Mouse (Mus musculus) B cell, adult 2 months (primary cell): Measurements from ENCODE around the gene Lrrc58.

Source experiments
- DNase-seq, 2 experiments: peaks; one replicate each; pipeline ENCODE4 v3.0.0; 2022

Lrrc58 gene

DNA sequence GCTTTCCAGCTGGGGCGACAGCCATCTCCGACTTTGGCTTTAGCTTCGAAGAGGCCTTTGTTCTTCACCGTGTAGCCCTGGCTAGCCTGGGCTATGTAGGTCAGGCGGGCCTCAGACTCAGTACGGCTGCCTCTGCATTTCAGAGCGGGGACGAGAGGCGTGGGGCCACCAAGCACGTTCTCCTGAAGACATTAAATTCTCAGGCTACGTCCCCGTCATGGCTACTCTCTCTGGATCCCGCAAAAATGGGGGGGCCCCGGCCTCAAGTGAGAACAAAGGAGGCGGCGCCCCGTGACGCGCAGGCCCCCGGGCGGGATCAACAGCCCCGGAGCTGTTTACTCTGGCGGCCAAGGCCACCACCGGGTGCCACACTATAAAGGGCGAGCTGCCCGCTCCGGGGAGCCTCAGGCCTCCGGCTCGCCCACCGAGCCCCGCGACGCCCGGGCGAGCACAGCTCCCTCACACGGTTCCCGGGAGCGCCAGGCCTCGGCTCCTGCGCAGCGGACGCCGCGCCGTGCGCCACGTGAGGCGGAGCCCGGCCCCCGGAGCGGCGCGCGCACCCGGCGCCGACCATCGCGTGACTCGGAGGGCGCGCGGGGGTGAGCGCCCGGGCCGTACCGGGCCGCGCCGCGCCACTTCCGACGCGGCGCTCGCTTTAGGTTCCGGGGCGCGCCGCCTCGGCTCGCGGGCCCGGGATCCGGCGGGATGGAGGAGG, at the start of gene Lrrc58:
TSS of gene Lrrc58 (plus strand) at position 599 of the 715 bp plus-strand sequence.
- peak; percentile 82 to 89 for DNase-seq

DNA sequence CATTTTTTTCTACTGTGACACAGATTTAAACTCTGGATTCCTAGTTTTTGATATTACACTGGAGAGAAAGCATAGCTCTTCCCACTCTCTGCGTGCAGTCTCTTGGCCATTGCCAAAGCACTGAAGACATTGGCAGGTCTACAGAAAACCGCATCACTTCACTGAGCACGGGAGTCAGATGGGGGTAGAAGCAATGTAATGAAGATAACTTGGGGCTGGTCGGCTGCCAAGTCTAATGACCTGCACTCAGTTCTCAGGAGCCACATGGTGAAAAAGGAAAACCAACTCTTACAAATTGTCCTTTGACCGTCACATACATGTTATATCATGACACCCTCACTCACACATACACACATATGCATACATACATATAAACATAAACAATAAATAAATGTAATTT, 44.2 kb upstream of the Lrrc58 start:
- no peak for DNase-seq

DNA sequence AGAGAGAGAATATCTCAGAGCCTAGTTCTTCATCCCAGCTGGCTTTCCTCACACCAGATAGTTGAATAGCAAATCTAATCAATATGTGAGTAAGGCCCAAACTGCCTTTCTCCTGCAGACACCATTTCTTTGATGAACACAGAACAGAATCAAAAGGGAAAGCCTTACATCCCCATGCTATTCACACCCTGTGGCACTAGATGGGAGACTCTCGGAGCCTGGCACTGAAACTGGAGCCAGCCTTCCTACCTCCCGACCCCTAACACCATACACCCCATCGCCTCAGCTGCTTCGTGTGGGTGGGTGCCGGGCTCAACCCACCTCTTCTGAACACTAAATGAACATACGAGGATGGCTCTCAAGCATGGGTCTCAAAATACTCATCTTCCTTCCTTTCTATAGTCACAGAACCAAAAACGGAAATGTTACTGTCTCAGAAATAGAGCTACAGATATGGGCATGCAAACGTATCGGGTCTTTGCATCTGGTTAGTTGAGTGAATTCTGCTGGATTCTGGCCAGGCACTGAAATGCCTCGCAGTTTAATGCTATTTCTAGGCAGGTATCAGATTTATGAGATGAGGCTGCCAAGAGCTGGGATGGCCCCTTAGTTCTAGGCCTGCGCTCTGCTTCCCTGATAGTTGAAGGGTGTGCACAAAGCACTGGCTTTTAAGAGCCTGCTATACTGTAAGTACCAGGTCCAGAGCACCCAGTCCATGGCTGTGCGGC, 43.2 kb upstream of the Lrrc58 start:
- DNase-seq = no peak

DNA sequence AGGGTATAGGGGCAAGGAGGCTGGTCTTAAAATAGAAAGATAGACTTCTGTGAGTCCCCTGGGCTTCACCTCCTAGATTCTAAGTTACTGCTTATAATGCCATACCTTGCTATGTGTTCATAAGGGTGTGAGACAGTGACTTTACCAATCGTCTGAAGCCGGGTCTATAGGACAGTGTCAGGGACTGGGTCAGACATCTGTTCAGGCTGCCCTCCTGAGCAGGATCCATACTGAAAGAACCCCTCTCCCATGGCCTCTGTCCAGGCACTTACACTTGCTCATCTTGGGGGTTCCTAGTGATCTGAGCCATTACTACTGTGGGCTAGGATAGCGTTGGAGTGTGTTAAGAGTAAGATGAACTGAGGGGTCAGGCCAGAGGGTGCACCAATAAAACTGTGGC, 41.9 kb upstream of the Lrrc58 start:
- DNase-seq = no peak

DNA sequence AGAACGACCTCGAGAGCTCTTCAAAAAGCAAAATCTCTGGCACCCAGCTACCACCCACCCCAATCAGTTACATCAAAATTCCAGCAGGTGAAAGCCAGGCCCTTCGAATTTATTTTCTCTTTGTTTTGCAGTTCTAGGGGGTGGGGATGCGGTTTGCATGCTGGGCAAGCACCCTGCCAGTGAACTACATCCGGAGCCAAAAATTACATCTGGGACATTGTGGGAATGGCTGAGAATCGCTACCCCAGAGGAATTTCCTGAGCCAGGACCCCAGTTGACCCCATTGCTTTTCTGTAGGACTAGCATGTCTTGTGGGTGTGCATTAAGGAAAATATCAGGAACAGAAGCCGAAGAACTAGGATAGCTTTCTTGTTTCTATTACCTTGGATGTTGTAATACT, 37.1 kb upstream of the Lrrc58 start:
- no peak for DNase-seq

DNA sequence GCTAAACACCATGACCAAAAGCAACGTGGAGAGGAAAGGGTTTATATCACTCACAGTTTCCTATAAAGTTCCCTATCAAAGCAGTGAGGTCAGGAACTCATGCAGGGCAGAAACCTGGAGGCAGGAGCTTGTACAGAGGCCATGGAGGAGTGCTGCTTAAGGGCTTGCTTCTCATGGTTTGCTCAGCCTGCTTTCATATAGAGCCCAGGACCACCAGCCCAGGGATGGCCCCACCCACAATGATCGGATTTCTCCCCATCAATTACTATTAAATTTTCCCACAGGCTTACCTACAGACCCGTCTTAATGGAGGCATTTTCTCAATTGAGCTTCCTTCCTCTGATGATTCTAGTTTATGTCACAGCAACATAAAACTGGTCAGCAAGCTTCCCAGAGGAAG, 30.6 kb upstream of the Lrrc58 start:
- DNase-seq = no peak

DNA sequence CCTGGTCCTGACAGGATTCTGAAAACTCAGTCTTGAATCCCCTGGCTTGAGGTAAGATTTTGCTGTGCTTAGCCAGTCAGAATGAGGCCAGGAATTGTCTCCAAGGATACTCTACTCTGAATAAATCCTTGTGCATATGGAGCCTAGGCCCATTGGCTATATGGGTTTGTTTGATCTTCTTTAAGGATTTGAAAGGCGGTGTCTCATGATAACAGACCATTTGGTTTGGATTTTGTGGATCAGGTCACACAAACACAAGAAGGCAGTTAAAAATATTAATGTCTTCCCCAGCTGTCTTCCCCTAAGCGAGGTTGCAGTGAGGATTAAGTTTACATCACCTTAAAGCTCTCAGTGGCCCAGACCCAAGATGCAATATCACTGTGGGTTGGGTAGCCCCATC, 25.8 kb upstream of the Lrrc58 start:
- DNase-seq = no peak

DNA sequence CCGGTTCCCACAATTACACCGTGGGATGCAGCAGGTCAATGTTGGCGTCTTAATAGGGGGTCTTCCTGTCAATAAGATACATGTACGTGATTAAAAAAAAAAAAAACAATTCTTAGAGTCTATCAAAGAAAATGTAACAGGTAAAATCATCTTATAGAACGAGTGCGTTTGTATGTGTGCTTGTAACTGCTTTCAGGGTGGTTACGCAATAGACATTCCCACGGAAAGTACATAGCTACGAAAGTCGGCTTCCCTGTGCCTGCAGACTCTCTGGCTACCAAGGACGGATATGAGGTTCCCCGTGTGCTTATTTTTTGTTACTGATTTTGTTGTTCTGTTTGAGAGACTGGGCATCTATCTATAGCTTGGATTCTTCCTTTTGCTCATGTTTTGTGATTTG, 24.4 kb upstream of the Lrrc58 start:
- no peak for DNase-seq

DNA sequence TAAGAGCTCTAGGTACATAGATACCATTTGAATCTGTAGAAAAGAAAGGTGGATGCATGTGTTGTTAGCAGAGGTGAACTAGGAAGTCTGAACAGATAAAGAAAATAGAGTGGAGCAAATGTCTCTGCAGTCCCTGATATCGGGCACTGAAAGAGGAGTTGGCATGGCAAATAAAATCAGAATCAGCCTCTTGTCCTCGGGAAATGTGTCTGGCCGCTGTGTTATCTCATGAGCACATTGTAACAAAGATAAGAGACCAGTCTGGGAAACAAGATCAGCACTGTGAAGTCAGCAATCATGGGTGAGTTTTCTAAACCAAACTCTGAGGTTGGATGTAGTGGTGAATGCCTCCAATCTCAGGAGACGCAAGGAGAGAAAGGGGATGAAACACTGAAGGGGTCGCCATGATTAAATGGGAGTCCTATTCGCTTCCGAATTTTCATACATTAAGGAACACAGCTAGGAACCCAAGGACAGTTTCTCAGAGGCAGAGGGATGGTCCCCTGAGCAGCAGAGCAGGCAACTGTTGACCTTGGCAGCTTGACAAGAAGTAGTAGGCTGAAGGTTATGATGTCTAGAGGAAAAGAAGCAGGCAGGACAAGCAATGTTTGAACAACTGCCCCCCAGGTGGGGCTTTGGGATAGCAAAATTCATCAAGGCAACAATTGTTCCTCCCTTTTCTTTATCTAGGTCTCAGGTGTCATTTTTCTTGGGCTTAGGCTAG, 22.8 kb upstream of the Lrrc58 start:
- DNase-seq = no peak

DNA sequence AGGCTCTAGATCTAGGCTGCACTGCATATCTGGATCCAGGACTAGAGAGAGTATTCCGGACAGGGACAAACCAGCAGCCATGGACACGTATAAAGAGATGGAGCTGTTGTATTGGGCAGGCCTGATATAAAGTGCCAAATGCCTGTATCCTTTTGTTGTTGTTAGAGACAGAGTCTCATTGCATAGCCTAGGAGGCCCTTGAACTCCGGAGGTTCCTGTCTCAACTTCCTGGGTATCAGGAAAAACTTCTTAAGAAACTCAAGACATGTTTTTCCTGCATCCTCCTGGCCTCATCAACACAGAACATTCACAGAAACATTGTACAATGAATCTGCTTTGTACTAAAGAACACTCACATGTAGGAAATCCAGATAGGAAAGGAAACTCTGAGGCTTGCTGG, 21.1 kb upstream of the Lrrc58 start:
- DNase-seq = no peak

DNA sequence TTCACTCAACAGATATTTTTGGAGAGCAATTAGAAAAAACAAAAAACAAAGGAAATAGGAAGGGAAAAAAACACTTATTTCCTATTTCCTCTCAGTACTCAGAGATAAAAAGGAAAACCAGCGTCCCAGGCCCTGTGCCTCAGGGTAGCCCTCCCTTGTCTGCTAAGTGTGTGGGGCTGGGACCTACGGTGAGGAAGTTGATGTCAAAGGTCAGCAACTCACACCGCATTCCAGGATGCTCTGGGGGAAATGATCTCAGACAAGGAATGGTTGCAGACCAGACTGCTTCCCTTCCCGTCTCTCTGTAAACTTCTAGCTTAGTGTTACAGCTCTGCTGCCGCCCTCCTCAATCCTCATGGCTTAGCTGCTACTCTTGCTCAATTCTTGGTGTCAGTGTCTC, 16.8 kb upstream of the Lrrc58 start:
- DNase-seq = no peak

DNA sequence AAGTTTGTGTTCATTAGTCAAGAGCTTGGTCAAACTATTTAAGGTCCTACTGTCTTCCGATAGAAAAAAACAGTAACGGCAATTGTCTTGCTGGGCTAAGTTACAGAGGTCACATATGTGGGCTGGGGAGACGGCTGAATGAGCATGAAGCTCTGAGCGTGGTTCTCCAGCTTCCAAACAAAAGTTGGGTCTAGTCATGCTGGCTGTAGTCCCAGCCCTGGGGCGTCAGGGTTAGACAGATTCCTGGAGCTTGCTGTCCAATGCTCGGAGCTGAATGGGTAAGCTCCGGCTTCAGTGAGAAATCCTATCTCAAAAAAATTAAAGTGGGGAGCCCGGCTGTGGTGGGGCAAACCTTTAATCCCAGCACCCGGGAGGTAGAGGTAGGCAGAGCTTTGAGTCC, 14.9 kb upstream of the Lrrc58 start:
- DNase-seq = no peak

DNA sequence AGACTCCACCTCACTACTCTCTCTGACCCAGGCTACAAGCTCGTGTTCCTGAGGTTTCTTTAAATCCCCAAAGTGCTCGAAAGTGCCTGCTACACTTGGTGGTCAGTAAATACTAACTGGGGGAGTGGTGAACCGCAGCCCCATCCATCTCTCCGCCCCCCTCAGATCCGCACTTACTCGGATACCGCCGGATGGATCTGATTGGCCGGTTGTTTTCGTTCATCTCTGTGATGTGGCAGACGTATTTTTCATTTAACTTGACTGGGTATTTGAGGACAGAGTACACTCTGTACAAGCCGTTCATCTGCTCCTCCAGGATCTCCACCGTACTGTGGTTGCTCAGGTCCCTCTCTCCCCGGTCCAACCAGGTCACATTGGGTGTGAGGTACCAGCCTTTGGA, 14.1 kb upstream of the Lrrc58 start:
- no peak for DNase-seq

DNA sequence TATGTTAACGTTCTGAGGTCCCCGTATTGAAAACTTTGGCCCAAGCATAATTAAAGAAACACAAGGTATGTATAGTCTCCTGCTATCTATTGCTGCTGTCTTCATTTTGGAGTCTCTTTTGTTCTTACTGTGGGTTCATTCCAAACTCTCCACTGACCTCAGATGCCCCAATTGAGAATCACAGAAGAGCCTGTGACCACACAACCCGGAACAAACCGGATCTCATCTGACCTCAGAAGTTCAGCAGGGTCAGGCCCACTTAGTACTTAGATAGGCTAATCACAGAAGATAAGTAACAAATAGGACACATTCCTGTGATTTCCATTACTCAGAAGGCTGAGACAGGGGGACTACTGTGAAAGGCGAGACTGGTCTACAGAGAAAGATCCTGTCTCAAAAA, 13.6 kb upstream of the Lrrc58 start:
- DNase-seq = no peak

DNA sequence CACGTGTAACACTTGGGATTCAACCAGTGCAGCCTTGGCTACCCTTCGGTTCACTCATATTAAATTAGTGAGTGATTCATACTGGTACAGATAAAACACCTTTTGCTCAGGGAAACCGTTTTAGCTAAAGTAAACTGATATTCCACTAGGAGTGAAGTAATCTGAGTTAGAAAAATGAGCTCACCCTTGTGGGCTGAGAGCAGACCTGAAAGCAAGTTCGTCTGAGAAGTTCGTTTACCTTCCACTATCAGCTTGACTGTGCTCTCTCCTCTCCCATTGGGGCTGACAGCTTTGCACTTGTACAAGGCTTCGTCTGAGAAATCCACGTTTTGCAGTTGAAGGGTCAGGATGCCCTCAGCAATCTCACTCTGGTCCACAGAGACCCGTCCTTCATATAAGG, 12.6 kb upstream of the Lrrc58 start:
- DNase-seq = no peak

DNA sequence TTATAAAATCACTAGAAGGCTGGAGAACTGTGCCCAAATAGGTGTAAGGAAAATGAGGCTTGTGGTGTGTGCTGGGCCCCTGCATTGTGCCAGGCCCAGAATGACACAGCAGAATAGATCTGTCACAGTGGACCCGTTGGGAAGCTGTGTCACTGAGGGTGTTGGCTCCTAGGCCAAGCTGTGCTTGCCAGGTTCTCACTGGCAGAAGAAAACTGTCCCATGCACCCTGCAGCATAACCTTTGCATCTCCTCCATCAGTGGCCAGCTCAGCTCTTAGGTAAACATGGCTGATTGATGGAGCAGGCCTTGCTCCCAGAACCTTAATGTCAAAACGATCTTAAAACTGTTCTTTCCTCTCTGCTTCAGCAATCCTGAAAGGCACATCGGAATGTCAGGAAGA, 11.9 kb upstream of the Lrrc58 start:
- DNase-seq = no peak

DNA sequence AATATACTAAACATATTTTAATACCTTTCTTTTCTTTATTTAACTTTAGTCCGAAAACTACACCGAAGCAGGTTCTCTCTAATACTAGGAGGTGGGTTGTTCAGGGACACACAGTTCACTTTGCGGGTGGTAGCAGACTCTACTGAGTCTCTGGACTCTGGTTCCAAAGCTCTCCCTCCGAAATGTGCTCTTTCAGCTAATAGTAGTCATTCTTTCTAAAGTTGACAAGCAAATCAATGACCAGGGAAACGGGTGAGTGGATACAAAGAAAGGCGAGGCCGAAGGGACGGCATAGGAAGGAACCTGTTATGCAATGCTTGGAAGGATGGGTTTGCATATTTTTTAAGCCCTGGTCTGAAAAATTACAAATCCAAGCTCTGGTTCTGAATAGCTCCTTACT, 10.7 kb upstream of the Lrrc58 start:
- no peak for DNase-seq

DNA sequence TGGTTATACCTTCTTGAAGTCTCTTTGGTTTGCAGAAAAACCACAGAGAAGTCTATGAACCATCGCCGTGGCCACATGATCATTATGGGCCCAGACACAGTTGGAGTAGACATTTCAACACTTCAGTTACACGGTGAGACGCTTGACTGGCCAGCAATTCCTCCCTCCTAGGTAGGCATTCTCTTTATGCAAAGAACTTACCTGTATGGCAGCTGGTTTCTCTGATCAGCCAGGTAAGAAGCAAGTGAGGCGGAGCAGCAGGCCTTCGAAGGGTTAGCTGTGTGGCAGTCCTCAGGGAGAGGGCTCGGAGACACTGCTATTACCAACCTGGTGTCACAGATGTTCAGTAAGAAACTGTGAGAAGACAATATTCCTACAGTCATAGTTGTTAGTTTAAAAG, 8.0 kb upstream of the Lrrc58 start:
- no peak for DNase-seq

DNA sequence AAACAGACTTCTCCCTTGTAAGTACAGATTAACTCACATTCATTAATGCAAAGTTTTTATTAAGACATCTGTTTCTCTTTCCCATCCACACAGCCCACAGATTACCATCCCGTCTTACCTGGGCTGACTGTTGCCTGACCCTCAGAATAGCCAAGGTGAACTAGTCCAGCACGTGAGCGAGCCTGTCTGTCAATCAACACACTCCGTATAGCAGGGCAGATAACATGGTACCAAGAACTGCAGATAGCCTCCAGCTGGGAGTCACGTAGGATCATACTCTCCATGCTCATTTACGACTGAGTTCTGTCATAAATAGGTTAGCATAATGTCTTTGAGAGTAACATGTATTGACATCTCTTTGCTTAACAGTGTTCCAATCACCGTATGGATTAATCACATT, 7.2 kb upstream of the Lrrc58 start, which contains the start of gene Gm36028:
TSS of gene Gm36028 (minus strand) at position 118 of the 400 bp plus-strand sequence.
- DNase-seq = no peak

DNA sequence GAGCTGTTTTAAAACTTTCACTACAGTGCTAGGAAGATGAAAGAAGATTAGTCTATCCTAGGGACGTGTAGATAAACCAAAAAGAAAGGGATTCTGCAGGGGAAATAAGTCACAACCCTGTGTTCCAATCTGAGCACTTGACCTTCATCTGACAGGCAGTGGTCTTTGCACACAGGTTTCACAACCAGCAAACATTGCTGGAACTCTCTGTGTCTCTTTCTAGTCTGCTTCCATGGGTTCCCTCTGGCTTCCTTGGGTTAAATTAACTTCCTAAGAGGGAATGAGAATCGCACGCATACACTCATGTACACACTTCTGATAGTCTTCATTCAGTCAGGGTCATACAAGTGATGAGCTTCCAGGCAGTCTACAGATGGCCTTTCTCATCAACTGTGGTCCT, 4.3 kb upstream of the Lrrc58 start:
- DNase-seq = no peak

DNA sequence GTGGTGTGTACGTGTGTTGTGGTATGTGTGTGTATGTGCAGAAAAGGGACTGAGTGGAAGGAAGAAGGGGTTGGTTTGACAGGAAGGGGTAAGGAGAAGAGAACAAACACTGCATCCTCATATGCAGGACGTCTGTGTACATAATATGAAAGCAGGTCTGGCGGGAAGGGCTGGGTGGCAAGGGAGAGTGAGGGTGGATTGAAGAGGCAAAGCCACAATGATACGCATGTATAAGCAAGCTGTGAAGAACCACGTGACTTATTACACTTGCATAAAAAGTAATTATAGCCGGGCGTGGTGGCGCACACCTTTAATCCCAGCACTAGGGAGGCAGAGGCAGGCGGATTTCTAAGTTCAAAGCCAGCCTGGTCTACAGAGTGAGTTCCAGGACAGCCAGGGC, 2.3 kb upstream of the Lrrc58 start:
- peak; percentile 10 to 12 for DNase-seq

DNA sequence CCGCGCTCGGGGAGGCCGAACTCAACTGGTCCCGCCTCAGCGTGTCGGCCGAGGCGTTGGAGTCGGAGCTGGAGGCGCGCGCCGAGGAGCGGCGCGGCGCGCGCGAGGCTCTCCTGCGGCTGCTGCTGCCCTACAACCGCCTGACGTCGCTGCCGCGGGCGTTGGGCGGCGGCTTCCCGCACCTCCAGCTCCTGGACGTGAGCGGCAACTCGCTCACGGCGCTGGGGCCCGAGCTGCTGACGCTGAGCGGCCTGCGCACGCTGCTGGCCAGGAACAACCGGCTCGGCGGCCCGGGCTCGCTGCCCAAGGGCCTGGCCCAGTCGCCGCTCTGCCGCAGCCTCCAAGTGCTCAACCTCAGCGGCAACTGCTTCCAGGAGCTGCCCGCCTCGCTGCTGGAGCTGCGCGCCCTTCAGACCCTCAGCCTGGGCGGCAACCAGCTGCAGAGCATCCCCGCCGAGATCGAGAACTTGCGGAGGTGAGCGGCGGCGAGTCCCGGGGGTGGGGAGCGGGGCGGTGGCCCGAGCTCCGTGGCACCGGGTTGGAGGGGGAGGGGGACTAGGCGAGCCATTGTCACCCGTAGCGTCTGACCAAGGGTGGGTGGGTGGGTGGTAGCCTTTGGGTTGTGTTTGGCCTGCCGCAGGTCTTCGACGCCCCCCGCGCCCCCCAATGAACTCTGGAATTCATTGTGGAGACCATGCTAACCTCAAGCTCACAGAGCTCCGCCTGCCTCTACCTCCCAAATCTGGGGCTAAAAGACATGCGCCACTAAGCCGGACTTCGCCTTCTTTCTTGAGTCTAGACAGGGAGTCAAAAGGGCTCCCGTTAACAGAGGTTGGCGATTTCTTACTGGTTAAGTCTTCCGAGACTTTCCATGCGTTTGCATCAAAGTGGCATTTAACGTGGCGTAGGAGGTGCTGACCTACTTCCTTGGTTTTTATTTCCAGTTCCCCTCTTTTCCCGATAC, 599 bp downstream of the Lrrc58 start:
- DNase-seq = peak in 1 of 2 experiments; percentile 22
